Mouse (Mus musculus): ENCODE results near the gene Gm20479.

Gene Gm20479

GRCm38 (mm10) chr7:27332353-27333199 lies 24.6 kb downstream of the Gm20479 start:
- peak; percentile 93 to 96 for DNase-seq

DNA sequence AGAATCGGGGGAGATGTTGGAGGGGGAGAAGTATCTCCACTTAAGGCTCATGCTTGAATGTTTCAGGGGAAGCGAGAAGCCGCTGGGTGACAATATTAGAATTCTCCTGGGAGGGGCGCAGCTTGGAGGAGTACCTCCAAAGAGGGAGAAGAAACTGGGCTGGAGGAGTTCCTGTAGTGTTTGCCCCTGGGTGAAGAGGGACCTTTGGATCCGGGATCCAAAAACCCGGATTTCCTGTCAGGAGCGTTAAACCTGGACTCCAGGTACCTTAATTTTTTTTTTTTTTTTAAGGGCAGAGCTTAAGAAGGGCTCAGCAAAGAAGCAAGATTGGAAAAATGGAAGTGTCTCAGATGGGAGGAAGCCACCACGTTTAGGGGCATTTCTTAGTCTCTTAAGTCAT lies 25.4 kb downstream of the Gm20479 start:
- no peak for DNase-seq

DNA sequence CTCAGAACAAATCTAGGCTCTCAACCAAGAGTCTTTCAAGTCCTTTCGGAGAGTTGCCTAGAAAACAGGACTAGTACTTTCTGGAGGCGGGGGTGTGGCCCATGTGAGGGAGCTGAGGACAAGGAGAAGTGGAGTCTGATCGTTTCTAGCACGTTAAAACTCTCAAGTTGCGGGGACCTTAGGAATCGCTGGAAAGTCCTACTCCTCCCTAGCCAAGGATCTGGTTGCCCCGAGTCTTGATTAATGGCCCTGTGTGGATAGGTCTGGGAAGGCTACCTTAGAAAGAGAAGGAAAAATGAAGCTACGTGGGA lies 25.7 kb downstream of the Gm20479 start:
- peak in 1 of 2 experiments; percentile 44 for DNase-seq

DNA sequence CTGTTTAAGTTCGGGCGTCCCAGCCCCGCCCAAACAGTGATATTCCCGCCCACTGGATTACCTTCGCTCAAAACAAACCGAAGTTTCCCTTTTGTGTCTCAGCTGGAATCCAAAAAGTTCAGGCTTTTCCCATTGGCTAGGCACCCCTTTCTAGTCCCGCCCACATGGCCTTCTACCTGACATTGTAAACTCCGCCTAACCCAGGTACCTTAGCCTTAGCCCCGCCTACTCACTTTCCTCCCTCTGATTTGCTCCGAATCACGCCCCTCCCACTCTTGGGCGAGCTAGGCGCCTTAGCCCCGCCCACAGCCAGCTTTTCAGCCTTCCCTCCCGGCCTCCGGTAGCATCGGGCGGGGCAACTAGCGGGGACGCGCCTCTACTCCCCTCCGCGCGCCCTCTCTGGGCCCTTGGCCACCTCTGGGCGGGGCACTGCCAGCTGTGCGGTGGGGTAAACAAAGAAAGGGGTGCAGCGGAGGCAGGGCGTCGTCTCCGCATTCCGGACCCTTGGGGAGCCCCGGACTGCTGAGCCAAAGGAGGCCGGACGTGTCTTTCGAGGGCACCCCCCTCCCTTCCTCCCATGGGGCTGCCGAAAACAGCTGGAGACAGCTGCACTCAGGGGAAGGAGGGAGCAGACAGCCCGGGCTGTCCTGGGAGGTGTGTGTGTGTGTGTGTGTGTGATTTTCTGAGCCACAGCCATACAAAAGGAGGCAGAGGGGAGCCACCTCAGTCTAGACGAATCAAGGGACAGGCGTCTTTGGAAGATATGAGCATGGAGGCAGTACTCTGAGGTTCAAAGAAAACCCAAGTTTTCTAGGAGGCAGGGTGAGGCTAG lies 26.3 kb downstream of the Gm20479 start:
- peak; percentile 97 to 98 for DNase-seq

- DNase-seq = no peak
Observed at GRCm38 (mm10) chr7:27329981-27330380, 27.2 kb downstream of the Gm20479 start.

GRCm38 (mm10) chr7:27329326-27329947 lies 27.8 kb downstream of the Gm20479 start:
- DNase-seq = peak; percentile 92 to 96

GRCm38 (mm10) chr7:27328648-27329047 lies 28.6 kb downstream of the Gm20479 start:
- DNase-seq = peak; percentile 50 to 82

DNA sequence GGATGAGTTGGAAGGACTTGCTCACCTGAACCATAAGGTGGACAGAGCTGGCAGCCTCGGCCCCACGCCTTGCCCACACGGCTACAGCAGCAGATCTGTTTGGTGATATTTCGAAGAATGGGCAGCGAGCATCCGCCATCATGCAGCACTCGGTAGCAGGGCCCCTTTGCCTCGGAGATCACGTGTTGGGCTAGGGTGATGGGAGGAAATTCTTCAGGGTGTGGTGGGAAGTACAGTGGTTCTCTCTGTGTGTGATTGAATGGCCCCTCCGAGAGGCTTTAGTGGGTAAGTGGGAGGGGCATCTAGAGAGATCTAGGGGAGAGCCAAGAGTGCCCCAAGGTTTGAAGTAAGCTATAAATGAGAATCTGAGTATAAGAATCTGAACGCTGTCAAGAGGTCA lies 29.1 kb downstream of the Gm20479 start:
- DNase-seq = peak in 1 of 2 experiments; percentile 65

DNA sequence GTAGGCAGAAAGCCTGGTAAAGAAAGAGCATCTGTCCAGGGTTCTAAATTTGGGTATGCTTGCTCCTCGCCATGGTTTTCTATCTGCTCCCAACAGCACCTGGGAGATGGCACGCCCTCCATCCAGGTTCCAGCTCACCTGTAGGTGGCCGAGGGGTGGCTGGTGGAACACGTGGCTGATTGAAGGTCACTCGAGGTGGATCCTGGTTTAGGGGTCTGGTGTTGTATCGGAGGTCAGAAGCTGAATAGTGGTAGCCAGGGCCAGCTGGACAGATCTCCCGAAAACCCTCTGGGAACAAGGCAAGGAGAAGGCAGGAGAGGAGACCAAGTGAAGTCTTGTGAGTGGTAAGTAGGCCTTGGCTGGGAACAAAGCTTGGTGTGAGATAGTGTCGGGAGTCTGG lies 29.7 kb downstream of the Gm20479 start:
- DNase-seq = no peak

- peak; percentile 62 to 82 for DNase-seq
Observed at GRCm38 (mm10) chr7:27326101-27326880, 30.9 kb downstream of the Gm20479 start.

DNA sequence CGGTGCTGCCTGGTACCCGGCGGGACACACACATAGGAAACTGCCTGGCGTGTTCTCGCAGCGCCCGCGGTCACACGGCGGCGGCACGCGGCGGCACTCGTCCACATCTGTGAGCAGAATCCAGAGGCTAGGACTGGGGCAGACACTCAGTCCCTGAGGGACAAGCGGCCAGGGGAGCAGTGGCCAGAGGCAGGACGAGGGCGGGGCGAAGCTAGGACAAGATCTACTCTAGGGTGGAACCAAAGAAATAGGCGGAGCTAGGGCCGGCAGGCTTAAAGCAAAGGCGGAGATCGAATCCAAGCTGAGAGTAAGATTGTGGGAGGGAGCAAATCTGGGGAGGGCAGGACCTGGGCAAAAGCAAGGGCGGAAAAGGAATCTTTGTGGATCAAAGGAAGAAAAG lies 31.5 kb downstream of the Gm20479 start:
- DNase-seq = peak; percentile 91 to 94

GRCm38 (mm10) chr7:27324928-27325327 lies 32.3 kb downstream of the Gm20479 start:
- DNase-seq = no peak

- peak in 1 of 2 experiments; percentile 37 for DNase-seq
Observed at GRCm38 (mm10) chr7:27324161-27324560, 33.1 kb downstream of the Gm20479 start.

DNA sequence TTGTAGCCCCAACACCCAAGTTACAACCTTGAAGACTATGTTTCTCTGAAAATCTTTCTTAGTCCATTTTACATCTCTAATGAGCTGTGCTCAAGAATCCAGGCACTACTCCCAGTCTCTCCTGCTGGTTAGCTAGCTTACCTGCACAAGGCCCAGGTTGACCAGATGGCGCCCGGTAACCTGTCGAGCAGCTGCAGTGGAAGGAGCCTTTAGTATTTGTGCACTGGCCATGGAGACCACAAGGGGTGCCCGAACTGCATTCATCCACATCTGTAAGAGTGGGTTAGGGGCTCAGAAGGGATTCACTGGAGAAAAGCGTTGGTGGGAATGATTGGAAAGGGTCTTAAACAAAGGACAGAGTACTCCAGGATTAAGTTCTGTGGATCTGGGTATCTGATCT lies 34.2 kb downstream of the Gm20479 start:
- no peak for DNase-seq

GRCm38 (mm10) chr7:27322291-27322690 lies 34.9 kb downstream of the Gm20479 start:
- DNase-seq = peak; percentile 21 to 54

DNA sequence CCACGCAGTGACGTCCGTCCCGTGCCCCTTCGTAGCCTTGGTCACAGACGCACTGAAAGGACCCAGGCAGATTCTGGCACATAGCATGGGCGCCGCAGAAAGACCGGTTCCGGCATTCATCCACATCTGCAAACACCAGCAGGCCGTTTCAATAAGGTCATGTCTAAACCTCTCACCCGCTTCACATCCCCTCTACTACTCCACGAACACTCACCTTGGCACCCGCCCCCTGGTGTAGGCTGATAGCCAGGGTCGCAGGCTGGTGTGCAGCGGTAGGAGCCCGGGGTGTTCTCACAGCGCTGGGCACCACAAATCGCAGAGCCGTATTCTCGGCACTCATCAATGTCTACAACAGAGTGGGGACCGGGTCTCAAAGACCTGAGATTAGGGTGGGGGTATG lies 37.8 kb downstream of the Gm20479 start:
- no peak for DNase-seq

DNA sequence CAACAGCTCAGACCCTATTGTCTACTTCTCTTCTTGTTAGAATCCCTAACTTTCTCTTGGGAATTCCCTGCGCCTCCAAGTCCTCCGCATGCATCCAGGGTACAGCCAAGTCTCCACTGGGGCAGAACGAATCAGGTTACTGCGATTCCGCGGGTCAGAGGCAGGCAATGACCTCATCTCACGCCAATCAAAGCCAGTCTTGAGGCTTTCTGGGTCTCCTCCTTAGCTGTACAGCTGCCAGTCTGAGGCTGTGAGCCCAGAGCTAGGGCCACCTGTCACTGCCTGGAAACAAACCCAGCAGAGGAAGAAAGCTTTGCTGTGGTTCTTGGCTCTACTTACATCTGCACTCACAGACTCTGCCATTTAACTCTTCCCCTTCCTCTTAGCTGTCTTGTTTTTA lies 41.3 kb downstream of the Gm20479 start:
- peak; percentile 37 to 76 for DNase-seq

- no peak for DNase-seq
Observed at GRCm38 (mm10) chr7:27314393-27314792, 42.8 kb downstream of the Gm20479 start.

GRCm38 (mm10) chr7:27311651-27312284 lies 45.5 kb downstream of the Gm20479 start:
- no peak for DNase-seq

GRCm38 (mm10) chr7:27310996-27311535 lies 46.2 kb downstream of the Gm20479 start:
- DNase-seq = no peak

- peak; percentile 50 to 69 for DNase-seq
Observed at GRCm38 (mm10) chr7:27310306-27310705, 46.9 kb downstream of the Gm20479 start.

DNA sequence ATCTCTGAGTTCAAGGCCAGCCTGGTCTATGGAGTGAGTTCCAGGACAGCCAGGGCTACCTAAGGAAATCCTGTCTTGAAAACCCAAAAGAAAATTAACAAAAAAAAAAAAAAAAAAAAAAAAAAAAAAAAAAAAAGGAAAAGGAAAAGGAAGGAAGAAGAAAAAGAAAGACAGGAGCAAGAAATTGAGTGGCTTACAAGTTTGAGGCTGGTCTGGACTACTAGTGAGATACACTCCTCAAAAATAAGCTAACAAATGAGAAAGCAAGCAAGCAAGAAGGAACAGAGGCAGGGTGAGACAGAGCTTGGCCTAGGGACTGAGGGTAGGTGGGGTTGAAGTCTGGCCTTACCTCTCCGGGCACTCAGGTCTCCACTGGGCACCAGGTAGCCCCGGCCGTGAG lies 47.4 kb downstream of the Gm20479 start:
- no peak for DNase-seq
